Mouse (Mus musculus) heart, postnatal 0 days (tissue): Measurements from ENCODE around the gene Phf13. TPM values are rescaled to one million over a fixed set of nuclear protein-coding genes. Genes with fewer than 3 reads are reported as not detected.
"Not testable (repeated sequence)": the region's sequence is repeated elsewhere in the genome, so short reads cannot be mapped to it uniquely, and the experiment has no call there.

Source experiments
- ATAC-seq: fragments of 200-750 bp; cut with Nextera tagmentation; 2 replicates; pipeline ENCODE4 v1.8.0; 2017; ENCODE audit warnings: low read depth, moderate number of reproducible peaks, moderate library complexity; ENCODE audit not compliant: insufficient read depth
- DNase-seq: peaks from one replicate; pipeline ENCODE4 v3.0.0-alpha.2; 2016; ENCODE audit warnings: low spot score
- H3K27ac ChIP-seq: fragments of 300-500 bp; sonication (generic); 2 replicates; pipeline ENCODE4 v1.5.1; 2014; ENCODE audit warnings: low read depth, mild to moderate bottlenecking
- H3K27me3 ChIP-seq: fragments of 300-500 bp; sonication (generic); 2 replicates; pipeline ENCODE4 v1.6.1; 2014; ENCODE audit warnings: low read length, mixed read lengths; ENCODE audit not compliant: control insufficient read depth, insufficient read depth
- H3K36me3 ChIP-seq: fragments of 300-500 bp; sonication (generic); replicated peaks from 2 replicates; pipeline ENCODE4 v1.6.1; 2014; ENCODE audit warnings: low read length, mixed read lengths; ENCODE audit not compliant: control insufficient read depth, insufficient read depth
- H3K4me1 ChIP-seq: fragments of 300-500 bp; sonication (generic); 2 replicates; pipeline ENCODE4 v1.6.1; 2014; ENCODE audit warnings: antibody characterized with exemption; ENCODE audit not compliant: control insufficient read depth, insufficient read depth
- H3K4me2 ChIP-seq: fragments of 300-500 bp; sonication (generic); 2 replicates; pipeline ENCODE4 v1.6.1; 2014; ENCODE audit warnings: low read depth, mild to moderate bottlenecking, low read length, moderate library complexity
- H3K4me3 ChIP-seq: fragments of 300-500 bp; sonication (generic); 2 replicates; pipeline ENCODE4 v1.5.1; 2014; ENCODE audit warnings: low read depth, low read length
- H3K9ac ChIP-seq: fragments of 300-500 bp; sonication (generic); replicated peaks from 2 replicates; pipeline ENCODE4 v1.6.1; 2014; ENCODE audit warnings: low read depth, low read length, mixed read lengths
- H3K9me3 ChIP-seq: fragments of 300-500 bp; sonication (generic); replicated peaks from 2 replicates; pipeline ENCODE4 v1.6.1; 2016; ENCODE audit warnings: low read length; ENCODE audit not compliant: control insufficient read depth
- CTCF ChIP-seq: IDR thresholded peaks from 2 replicates; pipeline ENCODE4 v1.5.1; 2016; ENCODE audit warnings: antibody characterized with exemption, control low read depth, low read depth
- EP300 ChIP-seq: IDR thresholded peaks from 2 replicates; pipeline ENCODE4 v1.6.1; 2016; ENCODE audit warnings: antibody characterized with exemption, low read depth
- WGBS: fragments of 180-500 bp; shearing (Covaris S2); extraction: QIAGEN DNeasy Blood & Tissue Kit; methylation state at CpG from one replicate; pipeline ENCODE4 v1.1.7; 2014; 5-methylcytosine and 5-hydroxymethylcytosine counted together
- polyA plus RNA-seq: library from polyadenylated mRNA; unstranded; fragments of >200 nt; fragmentation: Nextera tagmentation; extraction: Ambion mirVana; gene quantifications from 2 replicates; pipeline ENCODE4 v1.2.1, GENCODE M21; 2015
- total RNA-seq: library from RNA; depleted of rRNA; stranded (reverse); fragments of >200 nt; gene quantifications from 2 replicates; pipeline ENCODE4 v1.2.3, GENCODE M21; 2014; ENCODE audit warnings: low replicate concordance

The Phf13 gene
- total and polyA plus RNA-seq, 2 experiments from 2014 or later: 8.0 to 9.3 TPM

DNA sequence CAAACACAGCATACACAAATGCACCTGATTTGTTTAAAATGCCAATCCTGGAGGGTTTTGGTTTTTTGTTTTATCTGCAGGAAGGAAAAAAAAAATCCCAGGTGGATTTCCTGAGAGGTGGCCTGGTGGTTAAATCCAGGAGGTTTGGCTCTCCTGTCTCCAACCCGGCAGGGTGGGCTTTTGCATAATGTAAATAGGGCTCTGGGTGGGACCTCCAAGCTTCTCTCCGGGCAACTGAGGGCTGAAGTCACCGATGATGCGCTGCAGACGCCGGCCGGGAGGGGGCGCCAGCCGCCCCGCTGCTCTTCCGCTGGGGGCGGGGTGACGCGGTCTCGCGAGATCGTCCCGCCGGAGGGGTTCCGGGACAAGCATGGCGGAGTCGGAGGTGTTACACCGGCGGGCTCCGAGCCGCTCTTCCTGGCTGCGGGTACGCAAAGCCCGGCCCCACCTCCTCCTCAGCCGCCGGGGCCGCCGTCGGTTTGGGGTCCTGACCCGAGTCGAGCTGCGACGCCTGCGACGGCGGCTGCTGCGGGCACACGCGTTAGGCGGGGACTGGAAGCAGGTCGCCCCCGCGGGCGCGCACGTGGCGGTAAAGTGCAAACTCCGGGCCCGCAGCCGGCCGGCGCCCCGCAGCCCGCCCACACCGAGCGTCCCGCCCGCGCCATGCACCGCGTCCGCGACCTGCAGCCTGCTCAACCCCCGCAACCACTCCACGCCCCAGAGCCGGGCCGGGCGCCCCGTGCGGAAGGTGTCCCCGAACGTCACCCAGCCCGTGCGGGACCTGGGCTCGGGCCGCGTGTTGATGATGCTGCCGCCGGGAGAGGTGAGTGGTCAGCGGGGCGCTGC lies 43.1 kb upstream of the Phf13 start, which contains the start of gene Nol9:
Gene Nol9 (plus strand): TSS at position 337 of the 846 bp plus-strand sequence.
- WGBS: under 1% methylated on average over 86 of the region's 86 CpGs
- peak; percentile 89 for DNase-seq
- Histone ChIP-seq H3K9ac (peak within 1 kb of the TSS; percentile 95), H3K27ac (peak within 1 kb of the TSS; percentile 51; the same call in 1 of the 2 replicates), H3K36me3 (peaks cover 31% of the 10 kb centered on the region), H3K27me3 (no peaks in the 10 kb centered on the region), H3K4me3 (peak within 1 kb of the TSS; percentile 98), H3K4me1 (peaks cover 8% of the 10 kb centered on the region; the same call in 1 of the 2 replicates), H3K4me2 (peak within 1 kb of the TSS; percentile 100), H3K9me3 (no peaks in the 10 kb centered on the region)
- peak; percentile 93 for ATAC-seq
- TF ChIP-seq EP300 (peak; percentile 96; the same call in 1 of the 2 replicates), CTCF (peak; percentile 94)

DNA sequence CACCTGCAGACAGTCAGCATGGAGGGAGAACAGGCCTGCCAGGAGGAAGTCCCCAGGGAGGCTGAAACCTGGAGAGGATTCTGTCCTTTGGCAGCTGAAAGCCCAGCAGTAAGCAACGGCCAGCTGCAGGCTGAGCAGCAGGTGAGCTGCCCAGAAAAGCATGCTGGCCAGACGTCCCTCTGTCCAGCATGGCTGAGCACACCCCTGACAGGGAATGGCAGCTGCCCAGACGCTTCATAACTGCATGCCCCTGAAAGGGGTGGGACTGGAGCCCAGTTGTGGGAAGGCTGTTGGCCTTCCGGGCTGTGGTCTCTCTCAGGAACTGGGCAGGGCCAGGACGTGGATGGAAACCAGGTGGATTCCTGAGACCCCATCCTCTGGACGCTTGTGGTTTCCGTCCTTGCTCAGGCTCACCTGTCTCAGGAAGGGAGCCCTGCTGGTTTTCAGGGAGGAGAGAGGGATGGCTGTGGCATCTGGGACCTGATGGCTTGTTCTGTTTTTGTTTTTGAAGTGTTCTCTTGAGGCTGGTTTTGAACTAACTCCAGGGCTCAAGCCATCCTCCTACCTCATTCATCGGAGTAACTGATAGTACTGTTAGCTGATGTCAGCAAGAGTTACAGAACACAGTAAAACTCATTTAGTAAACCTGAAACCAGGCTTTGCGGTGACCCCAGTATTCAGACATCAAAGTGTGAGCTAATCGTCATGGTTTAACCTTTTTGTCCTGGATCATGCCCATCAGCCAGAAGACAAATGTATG lies 42.3 kb upstream of the Phf13 start, which contains the start of gene Tas1r1:
Gene Tas1r1 (minus strand): TSS at position 344 of the 760 bp plus-strand sequence.
- WGBS: 41% methylated on average over 10 of the region's 10 CpGs
- H3K4me3 ChIP-seq: peak within 1 kb of the TSS; percentile 98
- no peaks in the 10 kb centered on the region for H3K27me3 ChIP-seq
- ATAC-seq (no peak), DNase-seq (no peak)
- H3K9ac ChIP-seq: peak within 1 kb of the TSS; percentile 95
- peak within 1 kb of the TSS; percentile 100 for H3K4me2 ChIP-seq
- TF ChIP-seq EP300: no peak
- TF ChIP-seq CTCF: no peak
- H3K4me1 ChIP-seq: peaks cover 8% of the 10 kb centered on the region; the same call in 1 of the 2 replicates
- H3K9me3 ChIP-seq: no peaks in the 10 kb centered on the region
- H3K27ac ChIP-seq: peak within 1 kb of the TSS; percentile 51; the same call in 1 of the 2 replicates
- peaks cover 23% of the 10 kb centered on the region for H3K36me3 ChIP-seq

DNA sequence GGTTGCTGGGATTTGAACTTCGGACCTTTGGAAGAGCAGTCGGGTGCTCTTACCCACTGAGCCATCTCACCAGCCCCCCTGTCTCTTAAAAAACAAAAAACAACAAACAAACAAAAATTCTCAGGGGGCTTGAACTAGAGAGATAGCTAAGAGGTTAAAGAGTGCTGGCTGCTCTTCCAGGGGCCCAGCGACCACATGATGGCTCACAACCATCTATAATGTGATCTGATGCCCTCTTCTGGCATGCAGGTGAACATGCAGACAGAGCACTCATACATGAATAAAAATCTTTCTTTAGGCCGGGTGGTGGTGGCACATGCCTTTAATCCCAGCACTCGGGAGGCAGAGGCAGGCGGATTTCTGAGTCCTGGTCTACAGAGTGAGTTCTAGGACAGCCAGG lies 40.4 kb upstream of the Phf13 start:
- 85% methylated on average over 6 of the region's 6 CpGs for WGBS
- ATAC-seq, H3K4me1 ChIP-seq, H3K9ac ChIP-seq, H3K36me3 ChIP-seq, DNase-seq, H3K4me2 ChIP-seq, H3K4me3 ChIP-seq, H3K27ac ChIP-seq, H3K9me3 ChIP-seq, H3K27me3 ChIP-seq: not testable (repeated sequence)
- peak; percentile 26; the same call in 1 of the 2 replicates for TF ChIP-seq CTCF

DNA sequence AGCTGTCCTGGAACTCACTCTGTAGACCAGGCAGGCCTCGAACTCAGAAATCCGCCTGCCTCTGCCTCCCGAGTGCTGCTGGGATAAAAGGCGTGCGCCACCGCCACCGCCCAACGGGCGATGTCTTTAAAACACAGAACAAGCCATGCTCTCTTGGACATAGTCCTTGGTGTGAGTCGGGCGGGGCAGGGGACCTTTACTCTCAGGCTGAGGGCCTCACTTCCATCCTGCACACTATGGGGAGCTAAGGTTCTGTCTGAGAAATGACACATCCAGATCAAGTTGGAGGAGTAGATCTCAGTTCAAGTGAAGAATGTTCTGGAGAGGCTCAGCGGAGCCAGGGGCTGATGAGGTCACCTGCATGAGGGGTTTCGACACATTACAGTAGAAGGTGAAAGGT lies 36.9 kb upstream of the Phf13 start:
- Histone ChIP-seq H3K9me3 (no peaks in the 10 kb centered on the region), H3K27ac (no peak overlapping the region), H3K4me2 (no peak overlapping the region), H3K9ac (no peak overlapping the region), H3K4me1 (peaks cover 6% of the 10 kb centered on the region), H3K4me3 (no peak overlapping the region), H3K36me3 (no peaks in the 10 kb centered on the region), H3K27me3 (no peaks in the 10 kb centered on the region)
- WGBS: 85% methylated on average over 13 of the region's 13 CpGs
- TF ChIP-seq CTCF (no peak), EP300 (no peak)
- ATAC-seq: no peak
- no peak for DNase-seq

DNA sequence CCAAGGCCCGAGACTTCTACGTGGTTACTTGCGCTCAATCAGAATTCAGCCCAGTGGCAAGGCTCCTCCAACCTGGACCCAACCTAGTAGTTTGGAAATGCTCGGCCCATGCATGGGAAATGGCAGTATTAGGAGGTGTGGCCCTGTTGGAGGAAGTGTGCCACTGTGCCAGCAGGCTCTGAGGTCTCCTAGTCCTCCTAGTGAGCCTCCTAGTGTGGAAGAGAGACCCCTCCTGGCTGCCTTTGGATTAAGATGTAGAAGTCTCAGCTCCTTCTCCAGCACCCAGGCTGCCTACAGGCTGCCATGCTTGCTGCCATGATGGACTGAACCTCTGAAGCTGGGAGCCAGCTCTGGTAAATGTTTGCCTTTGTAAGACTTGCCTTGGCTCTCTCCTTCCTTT lies 33.9 kb upstream of the Phf13 start:
- Histone ChIP-seq H3K27me3 (no peaks in the 10 kb centered on the region), H3K4me2 (no peak overlapping the region), H3K36me3 (no peaks in the 10 kb centered on the region), H3K4me1 (peaks cover 22% of the 10 kb centered on the region), H3K9ac (no peak overlapping the region), H3K4me3 (no peak overlapping the region), H3K27ac (no peak overlapping the region), H3K9me3 (no peaks in the 10 kb centered on the region)
- WGBS: 83% methylated on average over 4 of the region's 4 CpGs
- TF ChIP-seq CTCF: 0 out of 2 replicates have a peak, but pooled peaks have one; percentile 27
- no peak for TF ChIP-seq EP300
- no peak for ATAC-seq
- DNase-seq: no peak
